Mouse (Mus musculus): ENCODE results near the gene Cbarp. TPM values are rescaled to one million over a fixed set of nuclear protein-coding genes. Genes with fewer than 3 reads are reported as not detected.

Cbarp gene
- polyA plus RNA-seq, 1 experiment from 2014 or later = 2.6 TPM

DNA sequence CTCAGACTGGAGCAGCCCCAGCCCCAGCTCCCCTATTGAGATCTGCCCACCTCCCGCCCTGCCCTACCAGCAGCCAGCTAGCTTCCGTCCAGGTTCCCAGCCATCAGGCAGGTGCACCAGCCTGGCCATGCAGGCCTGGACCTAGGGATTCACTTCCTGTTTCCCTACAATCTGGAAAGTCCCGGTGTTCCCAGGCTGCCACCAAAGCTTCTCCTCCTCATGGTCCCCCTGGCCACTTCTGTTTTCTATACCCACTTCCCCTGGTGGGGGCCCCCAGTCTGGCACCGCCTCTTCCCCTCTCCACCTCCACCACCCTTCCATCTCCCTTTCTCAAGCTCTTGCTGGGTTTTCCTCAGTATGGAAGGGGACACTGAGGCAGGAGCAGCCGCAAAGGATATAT is 35.2 kb downstream of the Cbarp start, which contains the start of gene Sbno2:
Gene Sbno2 (minus strand): TSS at position 112 of the 400 bp plus-strand sequence.
- Histone ChIP-seq H3K36me3 (ENCODE audit: control insufficient read depth, insufficient read depth, low read length) (no peaks in the 10 kb centered on the region), H3K27ac (replicated peaks in 1 of 2; ENCODE audit: control insufficient read depth in 1 of 2, insufficient read depth in 1 of 2, low read depth in 2 of 2, low read length in 2 of 2) (no peak within 1 kb of the TSS), H3K27me3 (ENCODE audit: control insufficient read depth, insufficient read depth, low read length) (no peaks in the 10 kb centered on the region), H3K4me3 (ENCODE audit: control insufficient read depth in 1 of 2, insufficient read depth in 1 of 2, low read depth in 1 of 2, low read length in 2 of 2) (no peak within 1 kb of the TSS), H3K9ac (ENCODE audit: low read length) (no peak within 1 kb of the TSS), H3K4me1 (ENCODE audit: control insufficient read depth in 2 of 2, insufficient read depth in 2 of 2, low read length in 2 of 2) (peaks cover 14 to 21% of the 10 kb centered on the region in 2 experiments), H3K9me3 (ENCODE audit: control insufficient read depth, low read length) (no peaks in the 10 kb centered on the region), H3K4me2 (ENCODE audit: low read length) (no peak within 1 kb of the TSS)
- no peak for ATAC-seq (ENCODE audit: insufficient number of reproducible peaks, insufficient read depth, low FRiP score, low read depth)
- WGBS = 59% methylated on average over 5 of the region's 5 CpGs

DNA sequence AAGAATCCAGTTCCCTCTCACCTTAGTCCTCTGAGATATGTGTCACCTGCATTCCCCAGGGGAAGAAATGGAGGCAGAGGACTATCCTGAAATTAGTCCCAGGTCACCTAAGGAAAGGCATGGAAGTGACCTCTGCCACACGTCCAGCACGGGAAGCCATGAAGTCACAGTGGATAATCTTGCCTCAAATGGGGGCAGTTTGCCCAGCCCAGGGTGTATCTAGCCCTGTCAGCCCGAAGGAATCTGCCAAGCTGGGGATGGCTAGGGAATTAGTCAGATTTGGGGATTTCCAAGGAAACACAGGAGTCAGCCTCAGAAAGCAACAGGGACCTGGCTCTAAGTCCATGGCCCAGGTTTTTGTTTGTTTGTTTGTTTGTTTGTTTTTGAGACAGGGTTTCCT is 36.5 kb downstream of the Cbarp start:
- Histone ChIP-seq H3K27ac (replicated peaks in 1 of 2; ENCODE audit: control insufficient read depth in 1 of 2, insufficient read depth in 1 of 2, low read depth in 2 of 2, low read length in 2 of 2) (no peak overlapping the region), H3K27me3 (ENCODE audit: control insufficient read depth, insufficient read depth, low read length) (no peaks in the 10 kb centered on the region), H3K9me3 (ENCODE audit: control insufficient read depth, low read length) (no peaks in the 10 kb centered on the region), H3K4me2 (ENCODE audit: low read length) (no peak overlapping the region), H3K36me3 (ENCODE audit: control insufficient read depth, insufficient read depth, low read length) (no peaks in the 10 kb centered on the region), H3K9ac (ENCODE audit: low read length) (no peak overlapping the region), H3K4me3 (ENCODE audit: control insufficient read depth in 1 of 2, insufficient read depth in 1 of 2, low read depth in 1 of 2, low read length in 2 of 2) (no peak overlapping the region), H3K4me1 (ENCODE audit: control insufficient read depth in 2 of 2, insufficient read depth in 2 of 2, low read length in 2 of 2) (peaks cover 16 to 22% of the 10 kb centered on the region in 2 experiments)
- WGBS = 78% methylated on average over 3 of the region's 3 CpGs
- ATAC-seq (ENCODE audit: insufficient number of reproducible peaks, insufficient read depth, low FRiP score, low read depth) = no peak

DNA sequence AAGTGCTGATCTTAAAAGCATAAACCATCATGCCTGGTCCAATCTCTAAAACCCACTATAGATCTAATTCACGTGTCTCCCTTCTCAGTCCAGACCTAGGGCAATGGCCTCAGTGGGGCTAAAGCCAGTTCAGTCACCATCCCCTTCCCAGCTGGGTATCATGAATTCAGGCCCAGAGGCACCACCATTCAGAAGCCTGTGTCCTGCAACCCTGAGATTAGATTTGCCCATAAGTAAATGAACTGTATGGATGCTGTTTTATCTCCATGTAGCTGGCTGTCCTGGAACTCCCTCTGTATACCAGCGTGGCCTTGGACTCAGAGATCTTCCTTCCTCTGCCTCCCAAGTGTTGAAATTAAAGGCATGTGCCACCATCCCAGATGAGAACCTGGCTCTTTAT is 37.6 kb downstream of the Cbarp start:
- 80% methylated on average over 2 of the region's 2 CpGs for WGBS
- Histone ChIP-seq H3K36me3 (ENCODE audit: control insufficient read depth, insufficient read depth, low read length) (no peaks in the 10 kb centered on the region), H3K4me1 (ENCODE audit: control insufficient read depth in 2 of 2, insufficient read depth in 2 of 2, low read length in 2 of 2) (peaks cover 16 to 24% of the 10 kb centered on the region in 2 experiments), H3K4me2 (ENCODE audit: low read length) (peak overlapping the region; percentile 72), H3K27me3 (ENCODE audit: control insufficient read depth, insufficient read depth, low read length) (no peaks in the 10 kb centered on the region), H3K9ac (ENCODE audit: low read length) (peak overlapping the region; percentile 95), H3K4me3 (ENCODE audit: control insufficient read depth in 1 of 2, insufficient read depth in 1 of 2, low read depth in 1 of 2, low read length in 2 of 2) (no peak overlapping the region), H3K27ac (replicated peaks in 1 of 2; ENCODE audit: control insufficient read depth in 1 of 2, insufficient read depth in 1 of 2, low read depth in 2 of 2, low read length in 2 of 2) (peak overlapping the region; percentile 20 to 66; a peak in 3 of 4 replicates), H3K9me3 (ENCODE audit: control insufficient read depth, low read length) (no peaks in the 10 kb centered on the region)
- ATAC-seq (ENCODE audit: insufficient number of reproducible peaks, insufficient read depth, low FRiP score, low read depth) = no peak

DNA sequence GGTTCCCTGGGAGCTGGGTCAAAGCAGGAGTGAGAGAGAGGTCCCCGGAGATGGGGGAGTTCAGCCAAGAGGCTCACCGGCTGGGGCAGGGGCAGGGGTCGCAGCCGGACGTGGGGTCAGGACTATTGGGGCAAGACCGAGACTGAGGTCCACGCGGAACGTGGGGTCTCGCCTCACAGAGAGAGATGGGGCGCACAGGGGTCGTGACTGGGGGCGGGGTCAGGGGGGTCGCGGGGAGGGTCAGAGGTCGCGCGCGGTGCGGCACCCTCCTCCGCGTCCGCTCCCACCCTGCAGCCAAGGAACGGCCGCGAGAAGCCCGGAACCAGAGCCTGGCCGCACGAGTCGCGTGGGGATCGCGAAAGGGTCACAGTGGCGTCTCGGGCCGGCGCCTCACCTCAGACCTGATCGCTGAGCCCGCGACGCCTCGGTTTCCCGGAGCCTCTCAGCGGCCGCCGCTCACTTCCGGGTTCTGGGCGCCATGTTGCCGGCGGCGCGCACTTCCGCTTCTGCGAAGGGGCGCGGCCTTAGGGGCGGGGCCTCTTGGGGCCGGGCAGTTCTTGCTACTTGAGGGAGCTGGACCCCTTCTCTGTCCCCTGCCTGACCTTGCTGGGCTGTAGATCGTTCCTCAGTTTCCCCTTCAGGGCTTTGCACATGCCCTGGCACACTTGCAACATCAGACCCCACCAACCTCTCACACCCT is 38.3 kb downstream of the Cbarp start:
- H3K27me3 ChIP-seq (ENCODE audit: control insufficient read depth, insufficient read depth, low read length) = no peaks in the 10 kb centered on the region
- ATAC-seq (ENCODE audit: insufficient number of reproducible peaks, insufficient read depth, low FRiP score, low read depth) = peak; percentile 55
- WGBS = under 1% methylated on average over 49 of the region's 59 CpGs
- H3K4me2 ChIP-seq (ENCODE audit: low read length) = peak overlapping the region; percentile 72
- peak overlapping the region; percentile 51 to 66; a peak in 3 of 4 replicates for H3K27ac ChIP-seq (replicated peaks in 1 of 2; ENCODE audit: control insufficient read depth in 1 of 2, insufficient read depth in 1 of 2, low read depth in 2 of 2, low read length in 2 of 2)
- H3K4me1 ChIP-seq (ENCODE audit: control insufficient read depth in 2 of 2, insufficient read depth in 2 of 2, low read length in 2 of 2) = peaks cover 21 to 31% of the 10 kb centered on the region in 2 experiments
- H3K9ac ChIP-seq (ENCODE audit: low read length) = peak overlapping the region; percentile 95
- no peaks in the 10 kb centered on the region for H3K36me3 ChIP-seq (ENCODE audit: control insufficient read depth, insufficient read depth, low read length)
- H3K4me3 ChIP-seq (ENCODE audit: control insufficient read depth in 1 of 2, insufficient read depth in 1 of 2, low read depth in 1 of 2, low read length in 2 of 2) = peak overlapping the region; percentile 88 to 90
- no peaks in the 10 kb centered on the region for H3K9me3 ChIP-seq (ENCODE audit: control insufficient read depth, low read length)

DNA sequence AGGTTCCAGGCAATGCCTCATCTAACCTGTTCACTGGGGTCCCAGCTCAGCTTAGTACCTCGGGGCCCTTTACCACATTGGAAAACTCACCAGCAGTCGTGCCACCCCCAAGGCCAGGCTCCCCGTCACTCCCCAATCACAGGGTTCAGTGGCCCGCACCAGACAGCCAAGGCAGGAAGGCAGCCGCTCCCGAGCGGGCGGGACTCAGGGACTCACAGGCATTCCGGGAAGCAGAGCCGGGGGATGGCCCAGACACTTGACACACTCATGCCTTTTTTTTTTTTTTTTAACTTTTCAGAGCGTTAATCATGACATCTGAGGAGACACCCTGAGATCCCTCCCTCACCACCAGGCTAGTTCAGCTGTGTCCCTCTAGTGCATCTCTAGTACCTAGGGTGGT is 39.7 kb downstream of the Cbarp start:
- Histone ChIP-seq H3K9me3 (ENCODE audit: control insufficient read depth, low read length) (no peaks in the 10 kb centered on the region), H3K4me1 (ENCODE audit: control insufficient read depth in 2 of 2, insufficient read depth in 2 of 2, low read length in 2 of 2) (peaks cover 29 to 43% of the 10 kb centered on the region in 2 experiments), H3K4me2 (ENCODE audit: low read length) (peak overlapping the region; percentile 72), H3K27me3 (ENCODE audit: control insufficient read depth, insufficient read depth, low read length) (no peaks in the 10 kb centered on the region), H3K27ac (replicated peaks in 1 of 2; ENCODE audit: control insufficient read depth in 1 of 2, insufficient read depth in 1 of 2, low read depth in 2 of 2, low read length in 2 of 2) (0 out of 4 replicates have a peak overlapping the region, but pooled peaks of 1 of the 2 experiments have one; percentile 9), H3K36me3 (ENCODE audit: control insufficient read depth, insufficient read depth, low read length) (no peaks in the 10 kb centered on the region), H3K4me3 (ENCODE audit: control insufficient read depth in 1 of 2, insufficient read depth in 1 of 2, low read depth in 1 of 2, low read length in 2 of 2) (peak overlapping the region; percentile 5 to 88; a peak in 3 of 4 replicates), H3K9ac (ENCODE audit: low read length) (peak overlapping the region; percentile 95)
- ATAC-seq (ENCODE audit: insufficient number of reproducible peaks, insufficient read depth, low FRiP score, low read depth) = no peak
- 44% methylated on average over 11 of the region's 11 CpGs for WGBS

DNA sequence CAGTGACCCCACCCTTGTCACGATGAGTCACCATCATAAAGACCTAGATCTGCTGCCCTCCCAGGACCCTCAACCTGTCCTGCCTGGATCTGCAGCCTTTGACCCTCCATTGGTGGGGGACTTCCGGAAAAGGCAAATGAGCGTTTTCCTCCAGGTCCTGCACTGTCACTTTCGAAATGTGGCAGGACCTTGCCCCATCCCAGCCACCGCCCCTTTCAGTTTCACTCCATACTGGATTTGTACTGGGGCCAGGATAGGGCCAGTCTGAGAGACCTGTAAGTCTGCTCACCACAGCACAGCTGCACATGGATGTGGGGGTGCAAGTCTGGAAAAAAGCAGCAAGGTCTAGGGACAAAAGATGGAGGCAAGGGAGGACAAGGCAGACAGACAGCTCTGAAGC is 42.0 kb downstream of the Cbarp start:
- H3K27me3 ChIP-seq (ENCODE audit: control insufficient read depth, insufficient read depth, low read length) = no peaks in the 10 kb centered on the region
- peaks cover 37 to 65% of the 10 kb centered on the region in 2 experiments for H3K4me1 ChIP-seq (ENCODE audit: control insufficient read depth in 2 of 2, insufficient read depth in 2 of 2, low read length in 2 of 2)
- ATAC-seq (ENCODE audit: insufficient number of reproducible peaks, insufficient read depth, low FRiP score, low read depth) = no peak
- H3K4me2 ChIP-seq (ENCODE audit: low read length) = no peak overlapping the region
- H3K4me3 ChIP-seq (ENCODE audit: control insufficient read depth in 1 of 2, insufficient read depth in 1 of 2, low read depth in 1 of 2, low read length in 2 of 2) = no peak overlapping the region
- WGBS = 68% methylated on average over 5 of the region's 5 CpGs
- no peaks in the 10 kb centered on the region for H3K36me3 ChIP-seq (ENCODE audit: control insufficient read depth, insufficient read depth, low read length)
- H3K27ac ChIP-seq (replicated peaks in 1 of 2; ENCODE audit: control insufficient read depth in 1 of 2, insufficient read depth in 1 of 2, low read depth in 2 of 2, low read length in 2 of 2) = no peak overlapping the region
- H3K9ac ChIP-seq (ENCODE audit: low read length) = no peak overlapping the region
- H3K9me3 ChIP-seq (ENCODE audit: control insufficient read depth, low read length) = no peaks in the 10 kb centered on the region

DNA sequence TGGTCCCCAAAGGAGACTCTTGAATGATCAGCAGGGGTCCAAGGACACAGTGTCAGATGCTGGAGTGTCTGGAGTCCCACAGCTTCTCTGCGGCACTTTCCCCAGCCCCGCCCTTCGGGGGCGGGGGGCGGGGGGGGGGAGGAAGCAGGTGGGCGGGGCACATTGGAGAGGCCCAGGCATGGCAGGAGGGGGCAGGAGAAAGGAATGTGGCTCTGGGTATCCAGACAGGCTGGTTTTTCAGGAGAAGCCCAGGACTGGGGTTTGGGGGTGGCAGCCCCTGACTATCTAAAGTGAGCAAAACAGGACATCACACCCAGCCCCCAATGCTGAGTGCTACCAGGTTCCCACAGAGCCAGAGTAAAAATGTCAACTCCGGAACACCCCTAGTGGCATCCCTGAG is 43.4 kb downstream of the Cbarp start:
- WGBS = 16% methylated on average over 5 of the region's 7 CpGs
- Histone ChIP-seq H3K27me3 (ENCODE audit: control insufficient read depth, insufficient read depth, low read length) (no peaks in the 10 kb centered on the region), H3K36me3 (ENCODE audit: control insufficient read depth, insufficient read depth, low read length) (no peaks in the 10 kb centered on the region), H3K27ac (replicated peaks in 1 of 2; ENCODE audit: control insufficient read depth in 1 of 2, insufficient read depth in 1 of 2, low read depth in 2 of 2, low read length in 2 of 2) (peak overlapping the region in 1 of 2 experiments; percentile 21), H3K4me3 (ENCODE audit: control insufficient read depth in 1 of 2, insufficient read depth in 1 of 2, low read depth in 1 of 2, low read length in 2 of 2) (no peak overlapping the region), H3K9ac (ENCODE audit: low read length) (peak overlapping the region; percentile 45; the same call in 1 of the 2 replicates), H3K9me3 (ENCODE audit: control insufficient read depth, low read length) (no peaks in the 10 kb centered on the region), H3K4me1 (ENCODE audit: control insufficient read depth in 2 of 2, insufficient read depth in 2 of 2, low read length in 2 of 2) (peaks cover 38 to 68% of the 10 kb centered on the region in 2 experiments), H3K4me2 (ENCODE audit: low read length) (peak overlapping the region; percentile 44)
- ATAC-seq (ENCODE audit: insufficient number of reproducible peaks, insufficient read depth, low FRiP score, low read depth) = no peak; the same call in 1 of the 2 replicates
